In the genomic region with DNA sequence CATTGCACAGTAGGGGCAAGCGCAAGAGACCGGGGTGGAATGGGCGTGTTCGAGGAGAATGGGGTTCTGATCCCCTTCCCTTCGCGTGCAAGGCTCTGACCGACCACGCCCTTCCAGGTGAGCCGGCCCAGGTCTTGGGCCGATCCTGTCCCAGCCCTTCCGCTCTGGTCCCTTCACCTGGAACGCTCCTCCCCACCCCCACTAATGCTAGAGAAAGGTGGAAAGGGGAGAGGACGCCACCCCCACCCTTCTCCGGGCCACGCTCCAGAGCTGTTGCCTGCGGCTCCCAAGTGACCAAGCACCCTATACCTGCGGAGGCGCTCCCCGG, we compare ENCODE assay signal across 8 mouse cellular contexts. TPM values are rescaled to one million over a fixed set of nuclear protein-coding genes. Genes with fewer than 3 reads are reported as not detected.
A peak's percentile ranks its signal among the peaks of the same experiment; 100 is the strongest.
DNase-seq lines count a peak whose midpoint lies in the region; ATAC-seq and TF ChIP-seq lines count a peak whose summit lies in the region.

No protein-coding gene starts in this region.

- H3K27me3 ChIP-seq in forebrain, embryonic 11.5 days (ENCODE audit: control insufficient read depth, insufficient read depth, low read length), result no peaks in the 10 kb centered on the region
- no peaks in the 10 kb centered on the region for H3K27me3 ChIP-seq in kidney, postnatal 0 days (ENCODE audit: insufficient read depth, low read length)

- peak; percentile 55 to 70 for DNase-seq in urinary bladder, adult 18-20 months (ENCODE audit: low spot score in 2 of 2)
- DNase-seq in urinary bladder, postnatal 10 days (ENCODE audit: low spot score), result no peak
- DNase-seq in forebrain, embryonic 11.5 days (ENCODE audit: low spot score), result no peak
- peak; percentile 56 for DNase-seq in kidney, postnatal 0 days (ENCODE audit: low spot score)
- DNase-seq in lung, postnatal 36 days, result peak; percentile 77
- DNase-seq in testis, postnatal 14 days (ENCODE audit: low spot score), result peak; percentile 55
- DNase-seq in left cerebral cortex, postnatal 25 days (ENCODE audit: low spot score in 2 of 2), result no peak
- no peak for DNase-seq in frontal cortex, postnatal 10 days (ENCODE audit: low spot score in 2 of 2)

- peaks cover 8% of the 10 kb centered on the region; the same call in 1 of the 2 replicates for H3K4me1 ChIP-seq in forebrain, embryonic 11.5 days (replicated peaks; ENCODE audit: control insufficient read depth, insufficient read depth, low read length)
- H3K4me1 ChIP-seq in kidney, postnatal 0 days (replicated peaks; ENCODE audit: insufficient read depth, low read length), result peaks cover 12% of the 10 kb centered on the region; the same call in 1 of the 2 replicates

- TF ChIP-seq CTCF in kidney, postnatal 0 days (IDR thresholded peaks at IDR 0.05; ENCODE audit: low read depth), result no peak

- under 1% methylated on average over 19 of the region's 19 CpGs for whole genome bisulfite sequencing in forebrain, embryonic 11.5 days
- under 1% methylated on average over 19 of the region's 19 CpGs for whole genome bisulfite sequencing in kidney, postnatal 0 days

- H3K36me3 ChIP-seq in forebrain, embryonic 11.5 days (ENCODE audit: control insufficient read depth, insufficient read depth, low read length), result no peaks in the 10 kb centered on the region; the same call in 1 of the 2 replicates
- H3K36me3 ChIP-seq in kidney, postnatal 0 days (ENCODE audit: insufficient read depth, low read length), result peaks cover 20% of the 10 kb centered on the region

- H3K4me3 ChIP-seq in forebrain, embryonic 11.5 days (ENCODE audit: low read depth, low read length), result peak overlapping the region; percentile 65
- H3K4me3 ChIP-seq in kidney, postnatal 0 days (replicated peaks; ENCODE audit: low read depth, low read length), result peak overlapping the region; percentile 64

- no peak overlapping the region for H3K27ac ChIP-seq in forebrain, embryonic 11.5 days (ENCODE audit: low read depth, low read length)
- H3K27ac ChIP-seq in kidney, postnatal 0 days, result peak overlapping the region; percentile 63

- H3K9ac ChIP-seq in forebrain, embryonic 11.5 days (ENCODE audit: low read length), result peak overlapping the region; percentile 81
- H3K9ac ChIP-seq in kidney, postnatal 0 days (ENCODE audit: low read depth, low read length), result peak overlapping the region; percentile 64

- H3K9me3 ChIP-seq in forebrain, embryonic 11.5 days (ENCODE audit: control insufficient read depth, low read length), result no peaks in the 10 kb centered on the region
- H3K9me3 ChIP-seq in kidney, postnatal 0 days (replicated peaks; ENCODE audit: low read length), result no peaks in the 10 kb centered on the region

- peak; percentile 75; the same call in 1 of the 2 replicates for ATAC-seq in forebrain, embryonic 11.5 days (replicated peaks; ENCODE audit: low FRiP score)
- peak; percentile 89 for ATAC-seq in kidney, postnatal 0 days (replicated peaks; ENCODE audit: low FRiP score, low read depth)

- H3K4me2 ChIP-seq in forebrain, embryonic 11.5 days (ENCODE audit: low read depth, low read length, severe bottlenecking), result peak overlapping the region; percentile 99
- peak overlapping the region; percentile 83 for H3K4me2 ChIP-seq in kidney, postnatal 0 days (ENCODE audit: low read length)

- intact Hi-C loops in left cerebral cortex, postnatal 25 days (cut with DNase I), result no loop called here

RNA-seq across cellular contexts. Expression of gene B4galt3, which starts 0.4 kb away (rescaled TPM):
- polyA plus RNA-seq in forebrain, embryonic 11.5 days (2014; fragmentation: Nextera tagmentation; extraction: Ambion mirVana), result 72.3 and 75.5 TPM in 2 replicates
- polyA plus RNA-seq in kidney, postnatal 0 days (2015; fragmentation: Nextera tagmentation; extraction: Ambion mirVana), result 63.9 and 72.0 TPM in 2 replicates
- total RNA-seq in left cerebral cortex, postnatal 25 days (2021), result 10 to 100 TPM; 58.1 to 63.6 TPM

RNA-seq across cellular contexts. Expression of gene Ppox, which starts 10.4 kb away (rescaled TPM):
- polyA plus RNA-seq in forebrain, embryonic 11.5 days (2014; fragmentation: Nextera tagmentation; extraction: Ambion mirVana), result 66.3 and 67.6 TPM in 2 replicates
- polyA plus RNA-seq in kidney, postnatal 0 days (2015; fragmentation: Nextera tagmentation; extraction: Ambion mirVana), result 46.4 and 48.2 TPM in 2 replicates
- total RNA-seq in left cerebral cortex, postnatal 25 days (2021), result 10 to 100 TPM; 19.9 to 29.4 TPM

RNA-seq across cellular contexts. Expression of gene Usp21, which starts 17.3 kb away (rescaled TPM):
- 110 and 114 TPM in 2 replicates for polyA plus RNA-seq in forebrain, embryonic 11.5 days (2014; fragmentation: Nextera tagmentation; extraction: Ambion mirVana)
- 59.4 and 63.3 TPM in 2 replicates for polyA plus RNA-seq in kidney, postnatal 0 days (2015; fragmentation: Nextera tagmentation; extraction: Ambion mirVana)
- 10 to 100 TPM; 59.6 to 64.1 TPM for total RNA-seq in left cerebral cortex, postnatal 25 days (2021)

RNA-seq across cellular contexts. Expression of gene Ndufs2, which starts 19.3 kb away (rescaled TPM):
- polyA plus RNA-seq in forebrain, embryonic 11.5 days (2014; fragmentation: Nextera tagmentation; extraction: Ambion mirVana), result 257 and 264 TPM in 2 replicates
- 375 and 405 TPM in 2 replicates for polyA plus RNA-seq in kidney, postnatal 0 days (2015; fragmentation: Nextera tagmentation; extraction: Ambion mirVana)
- total RNA-seq in left cerebral cortex, postnatal 25 days (2021), result 100 to 1,000 TPM; 258 to 278 TPM

RNA-seq across cellular contexts. Expression of gene Adamts4, which starts 20.3 kb away (rescaled TPM):
- polyA plus RNA-seq in forebrain, embryonic 11.5 days (2014; fragmentation: Nextera tagmentation; extraction: Ambion mirVana), result 6.6 and 7.1 TPM in 2 replicates
- polyA plus RNA-seq in kidney, postnatal 0 days (2015; fragmentation: Nextera tagmentation; extraction: Ambion mirVana), result 5.2 and 7.0 TPM in 2 replicates
- 10 to 100 TPM; 10.9 to 12.8 TPM for total RNA-seq in left cerebral cortex, postnatal 25 days (2021)

Comparison
In these comparisons a context has a peak if more than half of its experiments do, and no peak if none do; other contexts are left out.
1. DNase-seq: peak in urinary bladder, adult 18-20 months (2 of 2), kidney, postnatal 0 days (single experiment), lung, postnatal 36 days (single experiment) and testis, postnatal 14 days (single experiment); none in urinary bladder, postnatal 10 days (single experiment), forebrain, embryonic 11.5 days (single experiment), left cerebral cortex, postnatal 25 days (0 of 2) and frontal cortex, postnatal 10 days (0 of 2).